Mouse (Mus musculus): Measurements from ENCODE around the gene Ccdc169.

Ccdc169 gene

GRCm38 (mm10) chr3:55137039-55137438, at the start of gene Ccdc169:
Gene Ccdc169, plus strand, starts transcription at chr3:55137339.
- no peak for DNase-seq (ENCODE audit: low spot score in 2 of 2)

- DNase-seq (ENCODE audit: low spot score in 2 of 2): no peak
Observed at GRCm38 (mm10) chr3:55087360-55087759, 49.8 kb upstream of the Ccdc169 start.

GRCm38 (mm10) chr3:55088359-55088758, 48.8 kb upstream of the Ccdc169 start:
- no peak for DNase-seq (ENCODE audit: low spot score in 2 of 2)

- no peak for DNase-seq (ENCODE audit: low spot score in 2 of 2)
Observed at GRCm38 (mm10) chr3:55088843-55089242, 48.3 kb upstream of the Ccdc169 start.

- DNase-seq (ENCODE audit: low spot score in 2 of 2): no peak
Observed at GRCm38 (mm10) chr3:55089291-55089690, 47.8 kb upstream of the Ccdc169 start.

- DNase-seq (ENCODE audit: low spot score in 2 of 2): no peak
Observed at GRCm38 (mm10) chr3:55093161-55093560, 44.0 kb upstream of the Ccdc169 start.

GRCm38 (mm10) chr3:55095968-55096654, 41.0 kb upstream of the Ccdc169 start:
- DNase-seq (ENCODE audit: low spot score in 2 of 2): no peak

GRCm38 (mm10) chr3:55096655-55097005, 40.5 kb upstream of the Ccdc169 start:
- no peak for DNase-seq (ENCODE audit: low spot score in 2 of 2)

- no peak for DNase-seq (ENCODE audit: low spot score in 2 of 2)
Observed at GRCm38 (mm10) chr3:55097186-55097585, 40.0 kb upstream of the Ccdc169 start.

GRCm38 (mm10) chr3:55098014-55098413, 39.1 kb upstream of the Ccdc169 start:
- no peak for DNase-seq (ENCODE audit: low spot score in 2 of 2)

- no peak for DNase-seq (ENCODE audit: low spot score in 2 of 2)
Observed at GRCm38 (mm10) chr3:55098990-55099389, 38.1 kb upstream of the Ccdc169 start.

- no peak for DNase-seq (ENCODE audit: low spot score in 2 of 2)
Observed at GRCm38 (mm10) chr3:55101092-55101491, 36.0 kb upstream of the Ccdc169 start.

GRCm38 (mm10) chr3:55105372-55106023, 31.6 kb upstream of the Ccdc169 start:
- no peak for DNase-seq (ENCODE audit: low spot score in 2 of 2)

GRCm38 (mm10) chr3:55106051-55106450, 31.1 kb upstream of the Ccdc169 start:
- no peak for DNase-seq (ENCODE audit: low spot score in 2 of 2)

- no peak for DNase-seq (ENCODE audit: low spot score in 2 of 2)
Observed at GRCm38 (mm10) chr3:55109097-55109496, 28.0 kb upstream of the Ccdc169 start.

- DNase-seq (ENCODE audit: low spot score in 2 of 2): peak; percentile 93 to 94
Observed at GRCm38 (mm10) chr3:55111935-55112709, 25.0 kb upstream of the Ccdc169 start, which contains the start of gene Spg20. Gene Spg20, plus strand, starts transcription at chr3:55112108.

GRCm38 (mm10) chr3:55112710-55113415, 24.3 kb upstream of the Ccdc169 start:
- DNase-seq (ENCODE audit: low spot score in 2 of 2): no peak

GRCm38 (mm10) chr3:55114313-55115065, 22.6 kb upstream of the Ccdc169 start:
- DNase-seq (ENCODE audit: low spot score in 2 of 2): peak in 1 of 2 experiments; percentile 39

- DNase-seq (ENCODE audit: low spot score in 2 of 2): no peak
Observed at GRCm38 (mm10) chr3:55115071-55115470, 22.1 kb upstream of the Ccdc169 start.

- DNase-seq (ENCODE audit: low spot score in 2 of 2): no peak
Observed at GRCm38 (mm10) chr3:55115989-55116388, 21.1 kb upstream of the Ccdc169 start.

- DNase-seq (ENCODE audit: low spot score in 2 of 2): peak; percentile 20 to 47
Observed at GRCm38 (mm10) chr3:55119275-55119898, 17.8 kb upstream of the Ccdc169 start.

All from urinary bladder, postnatal 36 days (tissue).